Mouse (Mus musculus) midbrain, postnatal 0 days (tissue): ENCODE measurements around the gene Usb1. TPM values are rescaled to one million over a fixed set of nuclear protein-coding genes. Genes with fewer than 3 reads are reported as not detected.

Experiments used
- ATAC-seq: fragments of 200-750 bp; cut with Nextera tagmentation; 2 replicates; pipeline ENCODE4 v1.8.0; 2017; ENCODE audit warnings: moderate number of reproducible peaks, mild to moderate bottlenecking, moderate TSS enrichment, moderate library complexity; ENCODE audit not compliant: low FRiP score
- DNase-seq: peaks from one replicate; pipeline ENCODE4 v3.0.0-alpha.2; 2015; ENCODE audit warnings: low spot score
- H3K27ac ChIP-seq: fragments of 300-500 bp; sonication (generic); 2 replicates; pipeline ENCODE4 v1.5.1; 2014; ENCODE audit warnings: low read depth, mild to moderate bottlenecking, low read length, mixed read lengths
- H3K27me3 ChIP-seq: fragments of 300-500 bp; sonication (generic); 2 replicates; pipeline ENCODE4 v1.6.1; 2014; ENCODE audit warnings: low read length, control low read depth, mixed read lengths; ENCODE audit not compliant: insufficient read depth
- H3K36me3 ChIP-seq: fragments of 300-500 bp; sonication (generic); 2 replicates; pipeline ENCODE4 v1.6.1; 2014; ENCODE audit warnings: low read length, control low read depth, mixed read lengths; ENCODE audit not compliant: insufficient read depth
- H3K4me1 ChIP-seq: fragments of 300-500 bp; sonication (generic); 2 replicates; pipeline ENCODE4 v1.6.1; 2014; ENCODE audit warnings: mild to moderate bottlenecking, control low read depth, antibody characterized with exemption, low read length, mixed read lengths; ENCODE audit not compliant: insufficient read depth
- H3K4me2 ChIP-seq: fragments of 300-500 bp; sonication (generic); 2 replicates; pipeline ENCODE4 v1.6.1; 2014; ENCODE audit warnings: low read depth, mild to moderate bottlenecking, low read length, mixed read lengths; ENCODE audit not compliant: poor library complexity, severe bottlenecking
- H3K4me3 ChIP-seq: fragments of 300-500 bp; sonication (generic); 2 replicates; pipeline ENCODE4 v1.5.1; 2014; ENCODE audit warnings: low read depth, mild to moderate bottlenecking, low read length, moderate library complexity
- H3K9ac ChIP-seq: fragments of 300-500 bp; sonication (generic); replicated peaks from 2 replicates; pipeline ENCODE4 v1.6.1; 2014; ENCODE audit warnings: mild to moderate bottlenecking, low read length, moderate library complexity, mixed read lengths; ENCODE audit not compliant: poor library complexity, severe bottlenecking
- H3K9me3 ChIP-seq: fragments of 300-500 bp; sonication (generic); 2 replicates; pipeline ENCODE4 v1.6.1; 2016; ENCODE audit warnings: low read length, control low read depth
- CTCF ChIP-seq: IDR thresholded peaks from 2 replicates; pipeline ENCODE4 v1.5.1; 2016; ENCODE audit warnings: antibody characterized with exemption, mild to moderate bottlenecking
- WGBS: fragments of 180-500 bp; shearing (Covaris S2); extraction: QIAGEN DNeasy Blood & Tissue Kit; methylation state at CpG from one replicate; pipeline ENCODE4 v1.1.7; 2014; 5-methylcytosine and 5-hydroxymethylcytosine counted together
- polyA plus RNA-seq: library from polyadenylated mRNA; unstranded; fragments of >200 nt; fragmentation: Nextera tagmentation; extraction: Ambion mirVana; gene quantifications from 2 replicates; pipeline ENCODE4 v1.2.1, GENCODE M21; 2015
- total RNA-seq: library from RNA; depleted of rRNA; stranded (reverse); fragments of >200 nt; gene quantifications from 2 replicates; pipeline ENCODE4 v1.2.3, GENCODE M21; 2014

Usb1 gene
- total and polyA plus RNA-seq, 2 experiments from 2014 or later, result 30.1 to 65.8 TPM

GRCm38 (mm10) chr8:95320224-95321139, 11.6 kb upstream of the Usb1 start:
- Histone ChIP-seq H3K9me3 (no peaks in the 10 kb centered on the region), H3K4me3 (peak overlapping the region; percentile 41), H3K27ac (0 out of 2 replicates have a peak overlapping the region, but pooled peaks have one; percentile 3), H3K27me3 (no peaks in the 10 kb centered on the region), H3K4me1 (no peaks in the 10 kb centered on the region; the same call in 1 of the 2 replicates), H3K4me2 (peak overlapping the region; percentile 87), H3K36me3 (no peaks in the 10 kb centered on the region), H3K9ac (peak overlapping the region; percentile 55)
- TF ChIP-seq CTCF, result peak; percentile 66
- ATAC-seq (peak; percentile 53), DNase-seq (peak; percentile 67)
- WGBS, result 5% methylated on average over 37 of the region's 41 CpGs

DNA sequence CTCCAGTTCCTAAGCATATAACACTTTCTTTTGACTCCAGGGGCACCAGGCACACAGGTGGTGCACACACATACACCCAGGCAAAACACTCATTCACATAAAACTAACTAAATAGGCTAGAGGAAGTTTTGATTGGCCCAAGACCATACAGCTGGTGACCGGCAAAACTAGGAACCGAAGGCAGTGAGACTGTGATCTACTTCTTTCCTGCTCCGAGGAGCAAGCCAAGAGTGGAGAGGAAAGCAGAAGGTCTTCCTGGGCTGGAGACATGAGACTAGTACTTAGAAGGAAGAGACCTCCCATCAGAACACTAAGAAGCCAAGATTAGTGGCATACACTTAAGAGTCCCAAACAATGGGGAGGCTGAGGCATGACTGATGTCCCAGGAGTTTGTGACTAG, 8.9 kb upstream of the Usb1 start:
- Histone ChIP-seq H3K9ac (no peak overlapping the region), H3K4me3 (no peak overlapping the region), H3K27me3 (no peaks in the 10 kb centered on the region), H3K27ac (no peak overlapping the region), H3K9me3 (no peaks in the 10 kb centered on the region), H3K4me1 (no peaks in the 10 kb centered on the region; the same call in 1 of the 2 replicates), H3K4me2 (no peak overlapping the region), H3K36me3 (peaks cover 20% of the 10 kb centered on the region)
- no peak for TF ChIP-seq CTCF
- 79% methylated on average over 3 of the region's 3 CpGs for WGBS
- ATAC-seq, result no peak
- DNase-seq, result no peak

DNA sequence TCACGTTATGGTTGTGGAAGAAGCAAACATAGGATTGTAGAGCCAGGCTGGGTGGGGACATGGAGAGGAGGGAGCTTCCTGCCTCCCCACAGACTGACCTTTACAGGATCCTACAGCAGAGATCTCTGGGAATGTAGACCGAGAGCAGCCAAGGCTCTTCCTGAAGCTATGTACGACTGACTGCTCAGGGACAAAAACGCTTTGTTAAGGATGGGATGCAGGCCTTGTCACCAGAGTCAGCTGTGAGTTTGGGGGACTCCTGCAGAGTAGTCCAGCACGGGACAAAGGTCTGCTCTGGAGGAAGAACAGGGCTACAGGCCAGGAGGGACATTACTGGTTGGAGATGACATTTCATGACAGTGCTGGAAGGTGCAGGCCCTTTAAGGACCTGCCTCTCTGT, 7.4 kb upstream of the Usb1 start:
- no peak overlapping the region for H3K9ac ChIP-seq
- ATAC-seq (no peak), DNase-seq (no peak)
- no peak overlapping the region for H3K4me3 ChIP-seq
- no peak overlapping the region for H3K27ac ChIP-seq
- H3K4me2 ChIP-seq, result no peak overlapping the region
- no peaks in the 10 kb centered on the region for H3K9me3 ChIP-seq
- WGBS, result 32% methylated on average over 5 of the region's 5 CpGs
- H3K27me3 ChIP-seq, result no peaks in the 10 kb centered on the region
- no peak for TF ChIP-seq CTCF
- H3K36me3 ChIP-seq, result peaks cover 34% of the 10 kb centered on the region
- no peaks in the 10 kb centered on the region; the same call in 1 of the 2 replicates for H3K4me1 ChIP-seq

- H3K36me3 ChIP-seq, result peaks cover 34% of the 10 kb centered on the region
Observed at GRCm38 (mm10) chr8:95326822-95327221, 5.3 kb upstream of the Usb1 start.

DNA sequence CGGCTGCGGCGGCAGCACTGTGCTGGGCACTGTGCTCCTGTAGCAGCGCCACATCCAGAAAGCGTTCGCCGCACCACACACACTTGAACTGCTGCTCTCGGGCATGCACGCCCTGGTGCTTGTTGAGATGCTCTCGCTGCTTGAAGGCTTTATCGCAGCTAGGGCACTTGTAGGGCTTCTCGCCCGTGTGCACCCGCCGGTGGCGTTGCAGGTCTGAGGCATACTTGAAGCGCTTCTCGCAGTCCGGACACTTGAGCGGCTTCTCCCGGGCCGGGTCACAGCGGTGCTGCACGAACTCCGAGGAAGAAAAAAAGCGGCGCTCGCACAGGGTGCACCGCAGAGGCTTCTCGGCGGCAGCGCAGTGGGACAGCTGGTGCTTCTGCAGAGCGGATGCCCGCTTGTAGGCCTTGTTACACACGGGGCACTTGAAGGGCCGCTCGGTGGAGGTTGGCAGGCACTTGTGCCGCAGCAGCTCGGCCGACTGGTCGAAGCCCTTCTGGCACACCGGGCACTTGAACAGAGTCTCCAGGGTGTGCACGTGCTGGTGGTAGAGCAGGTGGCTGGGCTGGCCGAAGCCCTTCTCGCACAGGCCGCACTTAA, 4.1 kb upstream of the Usb1 start:
- Histone ChIP-seq H3K4me2 (no peak overlapping the region), H3K36me3 (peaks cover 34% of the 10 kb centered on the region), H3K27me3 (no peaks in the 10 kb centered on the region), H3K9me3 (no peaks in the 10 kb centered on the region), H3K9ac (no peak overlapping the region), H3K27ac (no peak overlapping the region), H3K4me3 (no peak overlapping the region), H3K4me1 (peaks cover 9% of the 10 kb centered on the region; the same call in 1 of the 2 replicates)
- ATAC-seq (no peak), DNase-seq (no peak)
- 90% methylated on average over 46 of the region's 46 CpGs for WGBS
- TF ChIP-seq CTCF, result no peak

More at GRCm38 (mm10) chr8:95326822-95327221, 5.3 kb upstream of the Usb1 start:
- no peak for DNase-seq
- Histone ChIP-seq H3K9ac (no peak overlapping the region), H3K4me1 (peaks cover 5% of the 10 kb centered on the region; the same call in 1 of the 2 replicates), H3K4me3 (no peak overlapping the region), H3K4me2 (no peak overlapping the region), H3K27ac (no peak overlapping the region), H3K27me3 (no peaks in the 10 kb centered on the region), H3K9me3 (no peaks in the 10 kb centered on the region)
- ATAC-seq, result no peak
- no peak for TF ChIP-seq CTCF
- WGBS, result 94% methylated on average over 5 of the region's 5 CpGs

GRCm38 (mm10) chr8:95330367-95330766, 1.7 kb upstream of the Usb1 start:
- Histone ChIP-seq H3K4me1 (peaks cover 11% of the 10 kb centered on the region; the same call in 1 of the 2 replicates), H3K9ac (peak overlapping the region; percentile 96), H3K9me3 (no peaks in the 10 kb centered on the region), H3K27me3 (no peaks in the 10 kb centered on the region), H3K27ac (no peak overlapping the region), H3K4me2 (peak overlapping the region; percentile 81), H3K36me3 (peaks cover 34% of the 10 kb centered on the region), H3K4me3 (peak overlapping the region; percentile 92)
- no peak for ATAC-seq
- WGBS, result 63% methylated on average over 1 of the region's 1 CpGs
- no peak for TF ChIP-seq CTCF
- DNase-seq, result no peak
